Mouse (Mus musculus): Measurements from ENCODE around the gene Gm13278.
"Not testable (repeated sequence)": the region's sequence is repeated elsewhere in the genome, so short reads cannot be mapped to it uniquely, and the experiment has no call there.

- TF ChIP-seq CTCF (IDR thresholded peaks at IDR 0.05; ENCODE audit: low read depth): peak; percentile 60
- not testable (repeated sequence) for TF ChIP-seq EP300 (IDR thresholded peaks at IDR 0.05; ENCODE audit: low read depth)
These were observed 33.7 kb upstream of the Gm13278 start for GRCm38 (mm10) chr4:88757628-88758031.

Data from heart, postnatal 0 days (tissue).